Mouse (Mus musculus): ENCODE measurements around the gene Tubb4b.

The Tubb4b gene

GRCm38 (mm10) chr2:25174866-25175689 lies 49.4 kb downstream of the Tubb4b start:
- in situ Hi-C loops (cut with MboI, MseI): no loop called here

- in situ Hi-C loops (cut with MboI, MseI): no loop called here
Observed at GRCm38 (mm10) chr2:25173821-25174220, 50.7 kb downstream of the Tubb4b start.

GRCm38 (mm10) chr2:25172629-25173028 lies 51.9 kb downstream of the Tubb4b start:
- in situ Hi-C loops (cut with MboI, MseI): no loop called here
